Mouse (Mus musculus): ENCODE results near the gene Gm973.

- TF ChIP-seq EP300 (IDR thresholded peaks at IDR 0.05; ENCODE audit: low read depth in 1 of 2, low read length in 2 of 2) (no peak), CTCF (IDR thresholded peaks at IDR 0.05 in 2 of 3, conservative IDR thresholded peaks at IDR 0.05 in 1 of 3; ENCODE audit: control insufficient read depth in 1 of 3, insufficient read depth in 1 of 3, low read depth in 2 of 3, low read length in 3 of 3, poor library complexity in 1 of 3, severe bottlenecking in 1 of 3) (no peak), TAL1 (IDR thresholded peaks at IDR 0.05; ENCODE audit: low read length) (no peak), POLR2A (IDR thresholded peaks at IDR 0.05; ENCODE audit: control insufficient read depth in 1 of 2, insufficient read depth in 1 of 2, low read depth in 1 of 2, low read length in 2 of 2, poor library complexity in 1 of 2) (no peak), UBTF (IDR thresholded peaks at IDR 0.05; ENCODE audit: borderline replicate concordance, insufficient read depth, low read depth, low read length) (no peak), GATA1 (IDR thresholded peaks at IDR 0.05; ENCODE audit: low read depth, low read length) (no peak), SIN3A (IDR thresholded peaks at IDR 0.05; ENCODE audit: low read length) (no peak), HCFC1 (IDR thresholded peaks at IDR 0.05; ENCODE audit: low read depth, low read length) (no peak)
These were observed 8.7 kb downstream of the Gm973 start for GRCm38 (mm10) chr1:59524759-59525158.

All from MEL (cell line).